Mouse (Mus musculus) lung, postnatal 0 days (tissue): ENCODE measurements around the gene Skor1. TPM values are rescaled to one million over a fixed set of nuclear protein-coding genes. Genes with fewer than 3 reads are reported as not detected.
A peak's percentile ranks its signal among the peaks of the same experiment; 100 is the strongest.

Experiments
- ATAC-seq: fragments of 200-750 bp; cut with Nextera tagmentation; 2 replicates; pipeline ENCODE4 v1.8.0; 2017; ENCODE audit warnings: moderate library complexity
- DNase-seq: peaks from one replicate; pipeline ENCODE4 v3.0.0-alpha.2; 2016; ENCODE audit warnings: low spot score
- H3K27ac ChIP-seq: fragments of 300-500 bp; sonication (generic); 2 replicates; pipeline ENCODE4 v1.5.1; 2014; ENCODE audit warnings: antibody characterized with exemption, mild to moderate bottlenecking, low read length, mixed read lengths
- H3K27me3 ChIP-seq: fragments of 300-500 bp; sonication (generic); replicated peaks from 2 replicates; pipeline ENCODE4 v1.6.1; 2014; ENCODE audit warnings: low read length, mixed read lengths; ENCODE audit not compliant: insufficient read depth
- H3K36me3 ChIP-seq: fragments of 300-500 bp; sonication (generic); 2 replicates; pipeline ENCODE4 v1.6.1; 2014; ENCODE audit warnings: low read length, mixed read lengths; ENCODE audit not compliant: insufficient read depth
- H3K4me1 ChIP-seq: fragments of 300-500 bp; sonication (generic); 2 replicates; pipeline ENCODE4 v1.6.1; 2014; ENCODE audit warnings: antibody characterized with exemption, low read depth, low read length, mixed read lengths; ENCODE audit not compliant: insufficient read depth
- H3K4me2 ChIP-seq: fragments of 300-500 bp; sonication (generic); replicated peaks from 2 replicates; pipeline ENCODE4 v1.6.1; 2014; ENCODE audit warnings: low read depth, mild to moderate bottlenecking, low read length, moderate library complexity, mixed read lengths
- H3K4me3 ChIP-seq: fragments of 300-500 bp; sonication (generic); 2 replicates; pipeline ENCODE4 v1.5.1; 2014; ENCODE audit warnings: low read depth, low read length
- H3K9ac ChIP-seq: fragments of 300-500 bp; sonication (generic); replicated peaks from 2 replicates; pipeline ENCODE4 v1.6.1; 2014; ENCODE audit warnings: low read depth, mild to moderate bottlenecking
- H3K9me3 ChIP-seq: fragments of 300-500 bp; sonication (generic); 2 replicates; pipeline ENCODE4 v1.6.1; 2016; ENCODE audit warnings: low read length, mixed read lengths
- CTCF ChIP-seq: IDR thresholded peaks from 2 replicates; pipeline ENCODE4 v1.5.1; 2016; ENCODE audit warnings: antibody characterized with exemption, mild to moderate bottlenecking
- EP300 ChIP-seq: IDR thresholded peaks from 2 replicates; pipeline ENCODE4 v1.6.1; 2016; ENCODE audit warnings: antibody characterized with exemption, mild to moderate bottlenecking, control low read depth
- WGBS: fragments of 180-500 bp; shearing (Covaris S2); extraction: QIAGEN DNeasy Blood & Tissue Kit; methylation state at CpG from one replicate; pipeline ENCODE4 v1.1.7; 2014; 5-methylcytosine and 5-hydroxymethylcytosine counted together
- polyA plus RNA-seq: library from polyadenylated mRNA; unstranded; fragments of >200 nt; fragmentation: Nextera tagmentation; extraction: Ambion mirVana; gene quantifications from 2 replicates; pipeline ENCODE4 v1.2.1, GENCODE M21; 2015

Skor1 gene
- polyA plus RNA-seq, 1 experiment from 2014 or later = 0.04 TPM

GRCm38 (mm10) chr9:63112514-63112913, 36.2 kb downstream of the Skor1 start:
- Histone ChIP-seq H3K27ac (no peak overlapping the region), H3K27me3 (no peaks in the 10 kb centered on the region), H3K9me3 (no peaks in the 10 kb centered on the region), H3K4me2 (no peak overlapping the region), H3K9ac (no peak overlapping the region), H3K36me3 (no peaks in the 10 kb centered on the region), H3K4me1 (0 out of 2 replicates have a peak, but pooled peaks cover 4% of the 10 kb centered on the region), H3K4me3 (no peak overlapping the region)
- TF ChIP-seq EP300 (peak; percentile 26; the same call in 1 of the 2 replicates), CTCF (no peak)
- DNase-seq (no peak), ATAC-seq (no peak)
- 39% methylated on average over 3 of the region's 3 CpGs for WGBS

DNA sequence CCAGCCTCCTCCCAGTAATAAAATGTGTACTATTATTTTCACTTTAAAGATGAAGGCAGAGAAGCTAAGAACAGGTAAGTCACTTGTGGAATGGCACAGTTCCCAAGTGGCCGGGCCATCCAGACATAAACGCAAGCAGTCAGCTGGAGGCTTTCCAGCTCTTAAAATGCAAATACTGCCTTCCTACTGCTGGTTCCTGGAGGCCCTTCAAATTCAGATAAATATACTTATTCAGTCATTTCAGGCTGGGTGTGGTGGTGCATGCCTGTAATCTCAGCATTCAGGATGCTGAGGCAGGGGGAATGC, 39.0 kb downstream of the Skor1 start:
- TF ChIP-seq EP300 (peak; percentile 91), CTCF (no peak)
- ATAC-seq (peak; percentile 64), DNase-seq (peak; percentile 93)
- H3K36me3 ChIP-seq = no peaks in the 10 kb centered on the region
- no peaks in the 10 kb centered on the region for H3K27me3 ChIP-seq
- H3K9me3 ChIP-seq = no peaks in the 10 kb centered on the region
- peak overlapping the region; percentile 60 for H3K4me2 ChIP-seq
- H3K9ac ChIP-seq = peak overlapping the region; percentile 52; the same call in 1 of the 2 replicates
- peak overlapping the region; percentile 98 for H3K27ac ChIP-seq
- 0 out of 2 replicates have a peak, but pooled peaks cover 4% of the 10 kb centered on the region for H3K4me1 ChIP-seq
- peak overlapping the region; percentile 55; the same call in 1 of the 2 replicates for H3K4me3 ChIP-seq
- 6% methylated on average over 2 of the region's 2 CpGs for WGBS

GRCm38 (mm10) chr9:63109020-63109781, 39.6 kb downstream of the Skor1 start:
- Histone ChIP-seq H3K4me2 (peak overlapping the region; percentile 60), H3K4me1 (0 out of 2 replicates have a peak, but pooled peaks cover 4% of the 10 kb centered on the region), H3K27ac (peak overlapping the region; percentile 98), H3K9me3 (no peaks in the 10 kb centered on the region), H3K9ac (peak overlapping the region; percentile 52), H3K27me3 (no peaks in the 10 kb centered on the region), H3K4me3 (peak overlapping the region; percentile 55), H3K36me3 (no peaks in the 10 kb centered on the region)
- WGBS = under 1% methylated on average over 25 of the region's 34 CpGs
- ATAC-seq = peak; percentile 93
- DNase-seq = peak; percentile 98
- TF ChIP-seq EP300 (peak; percentile 92), CTCF (peak; percentile 50)

GRCm38 (mm10) chr9:63108580-63108979, 40.2 kb downstream of the Skor1 start:
- Histone ChIP-seq H3K9me3 (no peaks in the 10 kb centered on the region), H3K36me3 (no peaks in the 10 kb centered on the region), H3K4me2 (peak overlapping the region; percentile 60), H3K4me3 (peak overlapping the region; percentile 55), H3K9ac (peak overlapping the region; percentile 52), H3K27me3 (no peaks in the 10 kb centered on the region), H3K27ac (peak overlapping the region; percentile 98), H3K4me1 (0 out of 2 replicates have a peak, but pooled peaks cover 4% of the 10 kb centered on the region)
- peak; percentile 65 for DNase-seq
- 26% methylated on average over 4 of the region's 4 CpGs for WGBS
- no peak for TF ChIP-seq EP300
- TF ChIP-seq CTCF = peak; percentile 27; the same call in 1 of the 2 replicates
- 0 out of 2 replicates have a peak, but pooled peaks have one; percentile 14 for ATAC-seq

GRCm38 (mm10) chr9:63100660-63101059, 48.1 kb downstream of the Skor1 start:
- TF ChIP-seq CTCF (no peak), EP300 (peak; percentile 97)
- 61% methylated on average over 5 of the region's 5 CpGs for WGBS
- Histone ChIP-seq H3K4me3 (no peak overlapping the region), H3K36me3 (no peaks in the 10 kb centered on the region), H3K27ac (peak overlapping the region; percentile 54; the same call in 1 of the 2 replicates), H3K9me3 (no peaks in the 10 kb centered on the region), H3K27me3 (no peaks in the 10 kb centered on the region), H3K4me2 (no peak overlapping the region), H3K4me1 (no peaks in the 10 kb centered on the region), H3K9ac (no peak overlapping the region)
- peak; percentile 88 for ATAC-seq
- peak; percentile 80 for DNase-seq

GRCm38 (mm10) chr9:63099876-63100275, 48.9 kb downstream of the Skor1 start:
- H3K27ac ChIP-seq = no peak overlapping the region; the same call in 1 of the 2 replicates
- no peaks in the 10 kb centered on the region for H3K36me3 ChIP-seq
- H3K9me3 ChIP-seq = no peaks in the 10 kb centered on the region
- DNase-seq = no peak
- H3K4me1 ChIP-seq = no peaks in the 10 kb centered on the region
- H3K4me3 ChIP-seq = no peak overlapping the region
- no peaks in the 10 kb centered on the region for H3K27me3 ChIP-seq
- no peak for ATAC-seq
- no peak overlapping the region for H3K9ac ChIP-seq
- TF ChIP-seq CTCF (no peak), EP300 (peak; percentile 1; the same call in 1 of the 2 replicates)
- no peak overlapping the region for H3K4me2 ChIP-seq
